Mouse (Mus musculus): Measurements from ENCODE around the gene Bmp4. TPM values are rescaled to one million over a fixed set of nuclear protein-coding genes. Genes with fewer than 3 reads are reported as not detected.

The Bmp4 gene
- total RNA-seq, 2 experiments from 2014 or later: 7.1 to 8.5 TPM

- DNase-seq (ENCODE audit: low spot score in 2 of 2): peak in 1 of 2 experiments; percentile 19
- intact Hi-C loops (cut with DNase I): loop anchor here (5.0 kb wide), 2 partner anchors 80 to 395 kb away; no protein-coding TSS in a partner anchor
Observed at GRCm38 (mm10) chr14:46387357-46387671, 3.2 kb downstream of the Bmp4 start.

DNA sequence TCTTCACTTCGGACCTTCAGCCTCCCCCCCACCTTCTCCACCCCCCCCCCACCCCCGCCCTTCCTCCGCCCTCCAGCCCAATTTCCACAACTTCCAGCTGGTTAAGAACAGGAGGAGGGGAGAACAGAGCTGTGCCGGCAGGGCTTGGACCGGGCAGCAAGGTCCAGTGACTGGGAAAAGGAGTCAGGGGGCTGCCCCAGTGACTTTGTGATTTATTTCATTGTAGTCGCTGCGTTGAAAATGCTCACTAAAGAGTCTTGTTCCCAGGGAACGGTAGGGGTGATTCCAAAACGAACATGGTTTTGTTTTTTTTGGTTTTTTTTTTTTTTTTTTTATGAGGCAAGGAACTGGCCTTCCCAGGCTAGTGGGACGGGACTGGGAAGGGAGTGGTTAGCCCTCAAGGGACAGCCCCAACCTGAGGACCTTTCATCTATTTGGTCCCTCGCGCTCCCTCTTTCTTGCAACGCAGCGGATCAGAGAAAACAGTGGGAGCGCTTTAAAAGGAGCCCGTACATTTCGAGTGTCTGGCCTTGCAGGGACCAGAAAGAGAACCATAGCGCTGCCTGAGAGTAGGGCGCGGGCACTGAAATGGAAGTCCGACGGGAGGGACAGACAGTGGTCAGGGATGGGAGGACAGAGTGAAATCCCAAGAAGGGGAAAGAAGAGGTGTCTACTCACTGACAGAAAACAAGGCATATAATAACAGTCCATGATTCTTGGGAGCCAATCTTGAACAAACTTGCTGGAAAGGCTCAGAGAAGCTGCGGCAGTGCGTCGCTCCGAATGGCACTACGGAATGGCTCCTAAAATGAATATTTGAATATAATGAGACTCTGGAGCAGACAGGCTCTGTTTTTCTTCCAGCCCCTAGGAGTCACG lies 3.8 kb downstream of the Bmp4 start:
- DNase-seq (ENCODE audit: low spot score in 2 of 2): no peak
- intact Hi-C loops (cut with DNase I): loop anchor here (5.0 kb wide), 2 partner anchors 79 to 394 kb away; no protein-coding TSS in a partner anchor

GRCm38 (mm10) chr14:46385701-46386477 lies 4.6 kb downstream of the Bmp4 start:
- DNase-seq (ENCODE audit: low spot score in 2 of 2): no peak
- intact Hi-C loops (cut with DNase I): loop anchor here (5.0 kb wide), 2 partner anchors 79 to 394 kb away; no protein-coding TSS in a partner anchor

GRCm38 (mm10) chr14:46384946-46385691 lies 5.3 kb downstream of the Bmp4 start:
- intact Hi-C loops (cut with DNase I): loop anchor here (5.0 kb wide), 2 partner anchors 78 to 393 kb away; no protein-coding TSS in a partner anchor
- no peak for DNase-seq (ENCODE audit: low spot score in 2 of 2)

GRCm38 (mm10) chr14:46381457-46381856 lies 9.0 kb downstream of the Bmp4 start:
- DNase-seq (ENCODE audit: low spot score in 2 of 2): no peak
- intact Hi-C loops (cut with DNase I): no loop called here

- intact Hi-C loops (cut with DNase I): no loop called here
Observed at GRCm38 (mm10) chr14:46380286-46380721, 10.2 kb downstream of the Bmp4 start.

DNA sequence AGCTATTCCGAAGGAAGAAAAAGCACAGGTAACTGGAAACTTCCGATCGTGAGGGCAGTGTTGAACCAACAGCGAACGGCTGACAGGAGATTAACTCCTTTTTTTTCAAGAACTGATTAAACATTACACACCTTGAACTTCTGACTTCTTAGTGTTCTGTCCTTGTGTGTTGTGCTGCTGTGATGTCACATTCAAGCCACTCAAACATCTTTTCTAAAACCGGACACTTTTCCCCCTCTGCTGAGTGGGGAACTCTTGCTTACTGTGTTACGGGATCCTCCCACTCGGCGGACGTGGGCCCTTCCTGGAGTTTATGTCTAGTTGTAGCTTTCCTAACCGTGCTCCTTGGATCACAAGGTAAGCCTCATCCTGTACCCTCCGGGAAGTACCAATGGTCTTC lies 11.2 kb downstream of the Bmp4 start, which contains the start of gene Gm15217:
Gm15217 (plus strand) TSS at position 130 of the 400 bp plus-strand sequence.
- no peak for DNase-seq (ENCODE audit: low spot score in 2 of 2)
- intact Hi-C loops (cut with DNase I): no loop called here

More at GRCm38 (mm10) chr14:46380286-46380721, 10.2 kb downstream of the Bmp4 start:
- no peak for DNase-seq (ENCODE audit: low spot score in 2 of 2)

GRCm38 (mm10) chr14:46375796-46376195 lies 14.7 kb downstream of the Bmp4 start:
- intact Hi-C loops (cut with DNase I): no loop called here
- no peak for DNase-seq (ENCODE audit: low spot score in 2 of 2)

DNA sequence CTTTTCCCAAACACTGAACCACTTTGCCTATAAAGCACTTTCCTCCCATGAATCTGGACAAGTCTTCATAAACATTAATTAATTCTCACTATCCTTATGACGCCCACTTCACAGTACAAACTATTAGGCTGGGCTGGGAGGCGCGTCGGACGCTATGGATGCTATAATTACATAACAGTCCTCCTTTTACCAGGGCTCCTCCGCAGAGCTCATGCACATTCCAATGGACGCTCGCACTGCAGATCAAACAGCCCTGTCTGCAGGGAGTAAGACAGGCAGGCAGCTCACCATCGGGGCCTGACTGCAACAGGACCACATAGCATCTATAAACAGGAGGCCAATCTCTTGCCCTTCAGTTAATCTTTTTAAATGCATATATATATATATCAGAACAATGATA lies 18.0 kb downstream of the Bmp4 start:
- intact Hi-C loops (cut with DNase I): no loop called here
- DNase-seq (ENCODE audit: low spot score in 2 of 2): no peak

- intact Hi-C loops (cut with DNase I): no loop called here
Observed at GRCm38 (mm10) chr14:46363209-46363608, 27.3 kb downstream of the Bmp4 start.

DNA sequence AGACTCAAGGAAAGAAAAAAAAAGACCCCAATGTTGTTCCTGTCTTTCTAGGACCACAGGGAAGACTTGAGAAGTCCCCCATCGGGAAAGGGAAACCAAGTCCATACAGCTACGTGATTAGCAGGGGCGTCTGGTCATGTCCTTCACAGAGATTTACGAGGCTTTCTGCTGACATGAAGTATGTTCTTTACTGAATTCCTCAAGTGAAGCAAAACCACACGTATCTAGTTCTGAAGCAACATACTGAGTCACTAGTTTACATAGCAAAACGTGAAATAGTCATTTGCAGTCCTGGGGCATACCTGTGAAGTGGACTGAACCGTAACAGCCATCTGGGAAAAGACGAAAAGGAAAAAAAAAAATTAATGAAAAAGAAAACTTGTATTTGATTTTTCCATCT lies 32.8 kb downstream of the Bmp4 start:
- no peak for DNase-seq (ENCODE audit: low spot score in 2 of 2)

More at GRCm38 (mm10) chr14:46363209-46363608, 27.3 kb downstream of the Bmp4 start:
- no peak for DNase-seq (ENCODE audit: low spot score in 2 of 2)

GRCm38 (mm10) chr14:46357286-46357685 lies 33.2 kb downstream of the Bmp4 start:
- DNase-seq (ENCODE audit: low spot score in 2 of 2): no peak
- intact Hi-C loops (cut with DNase I): no loop called here

More for the DNA sequence above, 32.8 kb downstream of the Bmp4 start:
- intact Hi-C loops (cut with DNase I): no loop called here

DNA sequence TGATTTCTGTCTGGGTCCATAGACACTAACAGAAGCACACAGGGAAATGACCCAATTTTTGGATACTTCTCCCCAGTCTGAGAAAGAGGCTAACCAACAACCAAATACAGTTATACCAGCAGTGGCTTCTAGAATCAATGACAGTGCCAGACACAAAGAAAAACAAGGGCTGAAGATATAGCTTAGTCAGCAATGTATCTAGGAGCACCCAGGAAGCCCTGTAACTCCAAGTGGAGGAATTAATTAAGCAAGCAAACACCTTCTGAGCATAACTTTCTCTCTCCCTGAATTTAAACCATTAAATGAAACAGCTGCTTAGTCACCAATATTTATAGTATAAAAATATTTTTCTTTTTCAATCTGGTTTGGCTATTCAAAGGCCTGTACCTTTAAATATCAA lies 45.7 kb downstream of the Bmp4 start:
- DNase-seq (ENCODE audit: low spot score in 2 of 2): no peak
- intact Hi-C loops (cut with DNase I): no loop called here

GRCm38 (mm10) chr14:46338801-46339200 lies 51.7 kb downstream of the Bmp4 start:
- no peak for DNase-seq (ENCODE audit: low spot score in 2 of 2)
- intact Hi-C loops (cut with DNase I): no loop called here

Other genes with a start within 250 kb of the Bmp4 start
- not detected for gene Gm15217, start 11.3 kb downstream of the Bmp4 start, total RNA-seq (2021)

All from left cerebral cortex, postnatal 25 days (tissue).